Mouse (Mus musculus) limb, embryonic 12.5 days (tissue): ENCODE measurements around the gene Rhbdl3. TPM values are rescaled to one million over a fixed set of nuclear protein-coding genes. Genes with fewer than 3 reads are reported as not detected.

ENCODE experiments used
- ATAC-seq: fragments of 200-750 bp; cut with Nextera tagmentation; 2 replicates; pipeline ENCODE4 v1.8.0; 2017; ENCODE audit warnings: low read depth, moderate TSS enrichment; ENCODE audit not compliant: insufficient number of reproducible peaks, insufficient read depth, low FRiP score, low TSS enrichment
- H3K27ac ChIP-seq: fragments of 300-500 bp; sonication (generic); 2 replicates; pipeline ENCODE4 v1.5.1; 2016; ENCODE audit warnings: mild to moderate bottlenecking, moderate library complexity
- H3K27me3 ChIP-seq: fragments of 300-500 bp; sonication (generic); 2 replicates; pipeline ENCODE4 v1.6.1; 2016; ENCODE audit warnings: mild to moderate bottlenecking, moderate library complexity
- H3K36me3 ChIP-seq: fragments of 300-500 bp; sonication (generic); 2 replicates; pipeline ENCODE4 v1.6.1; 2016; ENCODE audit warnings: mild to moderate bottlenecking, moderate library complexity
- H3K4me1 ChIP-seq: fragments of 300-500 bp; sonication (generic); replicated peaks from 2 replicates; pipeline ENCODE4 v1.6.1; 2016
- H3K4me2 ChIP-seq: fragments of 300-500 bp; sonication (generic); 2 replicates; pipeline ENCODE4 v1.6.1; 2016; ENCODE audit warnings: mild to moderate bottlenecking, moderate library complexity
- H3K4me3 ChIP-seq: fragments of 300-500 bp; sonication (generic); replicated peaks from 2 replicates; pipeline ENCODE4 v1.5.1; 2016; ENCODE audit warnings: mild to moderate bottlenecking
- H3K9ac ChIP-seq: fragments of 300-500 bp; sonication (generic); replicated peaks from 2 replicates; pipeline ENCODE4 v1.6.1; 2016; ENCODE audit warnings: mild to moderate bottlenecking, moderate library complexity
- H3K9me3 ChIP-seq: fragments of 300-500 bp; sonication (generic); 2 replicates; pipeline ENCODE4 v1.6.1; 2016; ENCODE audit warnings: mild to moderate bottlenecking, moderate library complexity
- WGBS: fragments of 180-500 bp; shearing (Covaris S2); methylation state at CpG from one replicate; pipeline ENCODE4 v1.1.7; 2016; 5-methylcytosine and 5-hydroxymethylcytosine counted together
- polyA plus RNA-seq: library from polyadenylated mRNA; unstranded; fragments of >200 nt; fragmentation: Nextera tagmentation; extraction: Ambion mirVana; gene quantifications from 2 replicates; pipeline ENCODE4 v1.2.1, GENCODE M21; 2016

Rhbdl3 gene
- polyA plus RNA-seq, result 2.0 and 3.4 TPM in 2 replicates

- WGBS, result under 1% methylated on average over 62 of the region's 81 CpGs
- Histone ChIP-seq H3K4me3 (peak within 1 kb of the TSS; percentile 72), H3K4me2 (peak within 1 kb of the TSS; percentile 99), H3K4me1 (peaks cover 34% of the 10 kb centered on the region), H3K9ac (peak within 1 kb of the TSS; percentile 66), H3K27me3 (peaks cover 84% of the 10 kb centered on the region), H3K27ac (no peak within 1 kb of the TSS), H3K36me3 (no peaks in the 10 kb centered on the region), H3K9me3 (peaks cover 3% of the 10 kb centered on the region; the same call in 1 of the 2 replicates)
- ATAC-seq, result peak; percentile 42
Measured at GRCm38 (mm10) chr11:80300551-80301315, at the start of gene Rhbdl3. TSS of gene Rhbdl3 (plus strand) at chr11:80300912.

- Histone ChIP-seq H3K4me3 (no peak overlapping the region), H3K4me2 (no peak overlapping the region), H3K36me3 (peaks cover 75% of the 10 kb centered on the region), H3K4me1 (no peaks in the 10 kb centered on the region), H3K27me3 (no peaks in the 10 kb centered on the region), H3K9me3 (no peaks in the 10 kb centered on the region), H3K27ac (no peak overlapping the region), H3K9ac (no peak overlapping the region)
- ATAC-seq, result no peak
- 94% methylated on average over 8 of the region's 8 CpGs for WGBS
Measured at GRCm38 (mm10) chr11:80264137-80264536, 36.6 kb upstream of the Rhbdl3 start.

- WGBS, result 84% methylated on average over 5 of the region's 5 CpGs
- Histone ChIP-seq H3K27me3 (no peaks in the 10 kb centered on the region), H3K9ac (no peak overlapping the region), H3K4me1 (no peaks in the 10 kb centered on the region), H3K4me2 (no peak overlapping the region), H3K27ac (no peak overlapping the region), H3K36me3 (peaks cover 21% of the 10 kb centered on the region), H3K9me3 (no peaks in the 10 kb centered on the region), H3K4me3 (no peak overlapping the region)
- ATAC-seq, result no peak
Measured at GRCm38 (mm10) chr11:80271096-80271495, 29.6 kb upstream of the Rhbdl3 start.

GRCm38 (mm10) chr11:80275011-80275410 is 25.7 kb upstream of the Rhbdl3 start:
- Histone ChIP-seq H3K9me3 (no peaks in the 10 kb centered on the region), H3K27me3 (no peaks in the 10 kb centered on the region), H3K4me2 (no peak overlapping the region), H3K36me3 (no peaks in the 10 kb centered on the region), H3K4me3 (no peak overlapping the region), H3K27ac (no peak overlapping the region), H3K4me1 (no peaks in the 10 kb centered on the region), H3K9ac (no peak overlapping the region)
- 57% methylated on average over 3 of the region's 3 CpGs for WGBS
- ATAC-seq, result no peak

GRCm38 (mm10) chr11:80278054-80278453 is 22.7 kb upstream of the Rhbdl3 start:
- ATAC-seq, result no peak
- H3K9me3 ChIP-seq, result no peaks in the 10 kb centered on the region
- no peak overlapping the region for H3K27ac ChIP-seq
- WGBS, result 67% methylated on average over 2 of the region's 2 CpGs
- no peak overlapping the region for H3K9ac ChIP-seq
- no peaks in the 10 kb centered on the region for H3K27me3 ChIP-seq
- H3K4me1 ChIP-seq, result no peaks in the 10 kb centered on the region
- H3K4me3 ChIP-seq, result no peak overlapping the region
- H3K36me3 ChIP-seq, result no peaks in the 10 kb centered on the region
- no peak overlapping the region for H3K4me2 ChIP-seq

GRCm38 (mm10) chr11:80283786-80284185 is 16.9 kb upstream of the Rhbdl3 start:
- Histone ChIP-seq H3K36me3 (no peaks in the 10 kb centered on the region), H3K9me3 (no peaks in the 10 kb centered on the region), H3K27me3 (0 out of 2 replicates have a peak, but pooled peaks cover 7% of the 10 kb centered on the region), H3K4me3 (no peak overlapping the region), H3K9ac (no peak overlapping the region), H3K4me2 (no peak overlapping the region), H3K4me1 (no peaks in the 10 kb centered on the region), H3K27ac (no peak overlapping the region)
- WGBS, result 81% methylated on average over 3 of the region's 3 CpGs
- no peak for ATAC-seq

- Histone ChIP-seq H3K9me3 (no peaks in the 10 kb centered on the region), H3K27me3 (peaks cover 8% of the 10 kb centered on the region; the same call in 1 of the 2 replicates), H3K4me1 (peaks cover 4% of the 10 kb centered on the region), H3K4me3 (no peak overlapping the region), H3K27ac (no peak overlapping the region), H3K9ac (no peak overlapping the region), H3K36me3 (no peaks in the 10 kb centered on the region), H3K4me2 (no peak overlapping the region)
- 44% methylated on average over 6 of the region's 6 CpGs for WGBS
- ATAC-seq, result no peak
Measured at GRCm38 (mm10) chr11:80284641-80285040, 16.1 kb upstream of the Rhbdl3 start.

GRCm38 (mm10) chr11:80287150-80287549 is 13.6 kb upstream of the Rhbdl3 start:
- ATAC-seq, result no peak
- Histone ChIP-seq H3K4me3 (no peak overlapping the region), H3K9ac (no peak overlapping the region), H3K36me3 (no peaks in the 10 kb centered on the region), H3K4me1 (peaks cover 13% of the 10 kb centered on the region), H3K27me3 (peaks cover 8% of the 10 kb centered on the region; the same call in 1 of the 2 replicates), H3K4me2 (no peak overlapping the region), H3K27ac (no peak overlapping the region), H3K9me3 (0 out of 2 replicates have a peak, but pooled peaks cover 5% of the 10 kb centered on the region)
- WGBS, result 22% methylated on average over 5 of the region's 5 CpGs

- peaks cover 13% of the 10 kb centered on the region for H3K27me3 ChIP-seq
- ATAC-seq, result peak; percentile 75
- no peaks in the 10 kb centered on the region for H3K36me3 ChIP-seq
- peaks cover 13% of the 10 kb centered on the region for H3K4me1 ChIP-seq
- H3K27ac ChIP-seq, result peak overlapping the region; percentile 69
- H3K4me3 ChIP-seq, result peak overlapping the region; percentile 31
- 0 out of 2 replicates have a peak, but pooled peaks cover 5% of the 10 kb centered on the region for H3K9me3 ChIP-seq
- H3K9ac ChIP-seq, result no peak overlapping the region
- H3K4me2 ChIP-seq, result peak overlapping the region; percentile 62
- 1% methylated on average over 23 of the region's 23 CpGs for WGBS
Measured at GRCm38 (mm10) chr11:80289701-80290445, 10.8 kb upstream of the Rhbdl3 start.

GRCm38 (mm10) chr11:80291004-80291403 is 9.7 kb upstream of the Rhbdl3 start:
- 0 out of 2 replicates have a peak, but pooled peaks cover 5% of the 10 kb centered on the region for H3K9me3 ChIP-seq
- no peak overlapping the region for H3K27ac ChIP-seq
- H3K27me3 ChIP-seq, result peaks cover 24% of the 10 kb centered on the region
- H3K36me3 ChIP-seq, result no peaks in the 10 kb centered on the region
- ATAC-seq, result no peak
- H3K4me2 ChIP-seq, result no peak overlapping the region
- WGBS, result 73% methylated on average over 2 of the region's 2 CpGs
- H3K4me3 ChIP-seq, result no peak overlapping the region
- peaks cover 16% of the 10 kb centered on the region for H3K4me1 ChIP-seq
- no peak overlapping the region for H3K9ac ChIP-seq

- H3K9me3 ChIP-seq, result 0 out of 2 replicates have a peak, but pooled peaks cover 5% of the 10 kb centered on the region
Measured at GRCm38 (mm10) chr11:80292463-80292862, 8.2 kb upstream of the Rhbdl3 start.

More at GRCm38 (mm10) chr11:80292463-80292862, 8.2 kb upstream of the Rhbdl3 start:
- Histone ChIP-seq H3K4me3 (no peak overlapping the region), H3K27ac (no peak overlapping the region), H3K4me1 (peaks cover 16% of the 10 kb centered on the region), H3K4me2 (no peak overlapping the region), H3K36me3 (no peaks in the 10 kb centered on the region), H3K27me3 (peaks cover 38% of the 10 kb centered on the region), H3K9ac (no peak overlapping the region)
- WGBS, result 48% methylated on average over 7 of the region's 7 CpGs
- ATAC-seq, result no peak
